Mouse (Mus musculus) liver, adult 2 months (tissue): Measurements from ENCODE around the gene Krtap10-10.

Source experiments
- CTCF ChIP-seq: fragments of 200-500 bp; IDR thresholded peaks from 2 replicates; pipeline ENCODE4 v1.5.1; 2011; ENCODE audit warnings: low read depth, low read length, control low read depth
- POLR2A ChIP-seq: fragments of 200-500 bp; IDR thresholded peaks from 2 replicates; pipeline ENCODE4 v1.6.1; 2011; ENCODE audit warnings: low read length, control low read depth; ENCODE audit not compliant: insufficient read depth; ENCODE audit errors: extremely low read depth

DNA sequence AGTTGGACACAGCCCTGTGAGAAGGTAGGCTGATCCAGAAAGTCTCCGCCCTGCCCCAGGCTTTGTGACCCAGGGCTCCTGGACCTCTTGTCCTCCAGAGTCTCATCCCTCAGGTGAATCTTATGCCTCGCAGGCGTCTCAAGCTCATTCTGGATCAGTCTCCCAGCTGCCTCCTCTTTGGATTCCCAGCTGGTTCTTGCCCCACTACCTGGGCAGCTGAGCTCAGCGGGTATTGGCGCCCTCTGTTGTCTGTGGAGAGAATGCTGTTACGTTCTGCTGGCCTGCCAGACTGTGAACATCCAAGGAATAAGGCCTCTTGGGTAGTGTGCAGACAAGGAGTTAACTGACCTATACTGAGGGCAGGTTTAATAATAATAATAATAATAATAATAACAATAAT is 43.2 kb downstream of the Krtap10-10 start:
- no peak for TF ChIP-seq POLR2A
- TF ChIP-seq CTCF, result peak; percentile 82
